Mouse (Mus musculus): ENCODE measurements around the gene Pole2.

Pole2 gene

DNA sequence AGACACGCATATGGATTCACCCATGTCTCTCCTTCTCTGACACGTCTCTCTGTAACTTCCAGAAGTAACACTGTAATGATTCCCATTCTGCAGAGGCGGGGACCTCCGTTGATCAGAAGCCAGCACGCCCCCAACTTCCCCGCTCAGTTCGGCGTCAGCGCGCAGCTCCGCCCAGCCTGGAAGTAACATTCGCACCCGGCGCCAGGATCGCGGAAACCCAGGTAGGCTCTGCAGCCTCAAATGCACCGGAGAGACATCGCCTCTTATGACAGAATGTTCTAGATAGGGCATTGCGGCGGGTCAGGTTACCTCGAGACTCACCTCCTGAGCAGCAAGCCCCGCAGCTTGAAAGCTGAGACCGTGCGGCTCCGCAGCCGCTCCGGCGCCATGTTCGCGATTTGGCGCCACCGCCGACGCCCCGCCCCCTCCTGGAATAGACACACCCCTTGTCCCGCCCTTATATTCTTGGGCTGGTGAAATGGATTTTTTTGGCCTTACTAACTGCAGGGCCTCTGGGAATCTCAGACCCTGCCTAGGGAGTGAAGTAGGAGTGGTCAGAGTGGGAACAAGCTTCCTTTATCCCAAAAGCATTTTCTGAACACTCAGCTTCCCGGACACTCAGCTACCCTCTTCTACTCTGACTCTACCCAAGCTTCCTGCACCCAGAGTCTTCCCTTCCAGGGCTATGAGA lies at the start of gene Pole2:
Gene Pole2 (minus strand): TSS at position 420 of the 691 bp plus-strand sequence.
- peak; percentile 89 to 91 for DNase-seq

DNA sequence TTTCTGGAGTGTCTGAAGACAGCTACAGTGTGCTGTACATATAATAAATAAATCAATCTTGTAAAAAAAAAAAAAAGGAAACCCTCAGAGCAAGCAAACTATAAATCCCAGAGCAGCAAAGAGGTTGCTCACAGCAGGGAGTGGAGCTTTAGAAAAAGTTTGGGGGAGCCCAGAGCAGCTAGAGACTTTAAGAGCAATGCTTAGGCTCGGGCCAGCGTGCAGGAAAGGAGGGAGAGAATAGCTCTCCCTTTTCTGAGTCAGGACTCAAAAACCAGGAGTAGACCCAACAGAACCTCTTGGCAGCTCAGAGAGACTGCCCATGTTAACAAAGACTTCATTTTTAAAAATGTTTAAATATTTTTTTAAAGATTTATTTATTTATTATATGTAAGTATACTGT lies 41.0 kb upstream of the Pole2 start:
- no peak for DNase-seq

DNA sequence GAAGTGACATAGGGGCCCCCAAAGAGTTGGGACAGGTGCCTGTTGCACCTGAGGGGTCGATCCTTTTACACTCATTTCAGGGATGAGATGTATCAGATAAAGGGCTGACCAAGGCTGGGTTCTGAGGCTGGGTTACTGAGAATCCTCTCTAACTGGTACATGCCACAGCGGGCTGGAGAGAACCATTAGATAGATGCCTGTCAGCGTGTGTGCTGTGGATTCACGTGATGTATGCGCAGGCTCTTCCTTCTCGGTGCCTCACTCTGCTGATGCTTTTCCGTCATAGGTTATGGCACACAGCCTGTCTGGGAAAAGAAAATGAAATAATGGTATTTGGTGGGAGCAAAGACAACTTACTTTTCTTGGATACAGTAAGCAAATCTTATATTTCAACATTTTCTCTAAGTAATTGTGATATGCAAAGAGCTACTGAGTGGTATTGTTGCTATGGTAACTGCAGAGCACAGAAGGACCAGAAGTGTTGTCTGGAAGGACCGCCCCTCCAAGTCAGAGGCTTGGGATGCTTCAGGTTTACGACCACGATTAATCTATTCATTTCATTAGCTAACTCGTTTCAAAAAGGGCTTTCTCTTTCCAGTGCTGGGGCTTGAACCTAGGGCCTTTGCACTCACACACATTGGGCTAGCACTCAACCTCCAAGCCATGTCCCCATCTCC lies 40.1 kb upstream of the Pole2 start:
- DNase-seq, result no peak

DNA sequence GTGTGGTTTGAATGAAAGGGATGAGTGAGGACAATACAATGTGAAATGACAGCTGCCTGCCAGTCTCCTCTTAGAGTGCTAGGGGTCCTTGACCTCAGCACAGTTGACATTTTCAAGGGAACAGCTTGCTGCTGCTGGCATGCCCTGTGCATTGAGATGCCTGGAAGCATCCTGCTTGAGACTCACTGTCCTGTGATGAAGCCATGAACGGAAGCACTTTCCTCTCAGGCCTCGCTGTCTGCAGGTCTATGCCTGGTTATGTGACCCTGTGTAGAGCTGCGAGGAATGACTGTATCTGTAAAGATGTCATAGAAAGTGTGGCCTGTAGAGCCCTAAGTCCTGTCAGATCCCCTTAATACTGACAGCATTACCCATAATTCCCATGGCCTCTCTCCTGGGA lies 37.0 kb upstream of the Pole2 start:
- DNase-seq, result no peak

DNA sequence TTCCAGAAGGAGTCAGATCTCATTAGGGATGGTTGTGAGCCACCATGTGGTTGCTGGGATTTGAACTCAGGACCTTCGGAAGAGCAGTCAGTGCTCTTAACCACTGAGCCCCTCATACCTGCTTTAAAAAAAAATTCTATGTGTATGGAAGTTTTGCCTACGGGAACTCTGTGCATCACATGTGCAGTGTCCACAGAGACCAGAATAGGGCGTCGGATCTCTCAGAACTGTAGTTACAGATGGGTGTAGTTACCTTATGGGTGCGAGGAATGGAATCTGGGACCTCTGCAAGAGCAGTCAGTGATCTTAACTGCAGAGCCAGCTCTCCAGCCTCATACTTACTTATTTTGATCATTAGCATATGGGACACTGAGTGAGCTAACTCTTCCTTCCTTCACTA lies 34.3 kb upstream of the Pole2 start:
- no peak for DNase-seq

DNA sequence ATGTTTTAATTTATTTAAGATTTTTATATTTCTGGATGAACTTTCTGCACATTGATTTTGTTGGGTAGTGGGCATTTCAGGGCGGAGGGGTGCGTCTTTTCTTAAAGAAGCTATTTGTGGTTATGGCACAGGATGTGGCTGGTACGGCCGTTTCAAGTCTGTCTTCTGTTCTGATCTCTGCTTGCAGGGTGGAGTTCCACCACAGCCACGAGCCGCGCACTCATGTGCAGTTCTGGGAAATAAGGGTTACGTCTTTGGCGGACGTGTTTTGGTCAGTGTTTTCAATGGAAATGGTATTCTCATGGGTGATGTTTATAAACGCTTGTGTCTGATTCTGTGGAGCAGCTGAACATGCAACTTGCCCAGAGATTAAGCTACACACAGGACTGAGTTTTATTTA lies 29.8 kb upstream of the Pole2 start:
- no peak for DNase-seq

DNA sequence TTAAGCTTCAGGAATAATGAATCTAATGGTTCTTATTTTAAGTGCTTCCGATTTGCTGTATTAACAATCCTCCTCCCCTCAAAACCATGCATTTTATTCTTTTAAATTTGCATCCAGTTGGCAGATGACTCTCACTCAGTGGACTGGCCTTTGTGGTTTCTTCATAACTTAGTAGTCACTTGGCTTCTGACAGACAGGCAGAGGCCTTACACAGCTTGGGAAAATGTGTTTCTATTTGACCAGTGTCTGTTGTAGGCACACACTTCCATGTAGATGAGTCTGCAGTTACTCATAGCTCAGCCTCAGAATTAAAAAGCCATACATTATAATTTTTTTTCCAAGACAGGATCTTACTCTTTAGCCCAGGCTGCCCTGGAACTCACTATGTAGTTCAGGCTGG lies 25.8 kb upstream of the Pole2 start:
- no peak for DNase-seq

DNA sequence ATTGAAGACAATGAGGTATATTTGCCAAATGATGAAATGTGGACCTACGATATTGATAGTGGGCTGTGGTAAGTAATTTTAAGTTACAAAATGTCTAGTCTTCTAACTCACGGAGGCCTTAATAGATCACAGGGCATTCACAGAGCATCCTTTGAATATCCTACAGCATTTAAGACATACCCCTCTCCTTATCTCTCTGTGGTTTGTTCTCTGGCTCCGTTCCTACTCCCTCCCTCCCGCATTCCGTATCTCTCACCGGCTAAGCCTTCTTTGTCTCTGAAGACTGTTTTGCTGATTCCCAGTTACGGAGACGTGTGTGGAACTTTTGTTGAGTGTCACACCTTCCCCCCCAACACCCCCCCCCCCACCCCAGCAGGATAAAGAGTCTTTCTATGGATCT lies 22.8 kb upstream of the Pole2 start:
- DNase-seq, result no peak

DNA sequence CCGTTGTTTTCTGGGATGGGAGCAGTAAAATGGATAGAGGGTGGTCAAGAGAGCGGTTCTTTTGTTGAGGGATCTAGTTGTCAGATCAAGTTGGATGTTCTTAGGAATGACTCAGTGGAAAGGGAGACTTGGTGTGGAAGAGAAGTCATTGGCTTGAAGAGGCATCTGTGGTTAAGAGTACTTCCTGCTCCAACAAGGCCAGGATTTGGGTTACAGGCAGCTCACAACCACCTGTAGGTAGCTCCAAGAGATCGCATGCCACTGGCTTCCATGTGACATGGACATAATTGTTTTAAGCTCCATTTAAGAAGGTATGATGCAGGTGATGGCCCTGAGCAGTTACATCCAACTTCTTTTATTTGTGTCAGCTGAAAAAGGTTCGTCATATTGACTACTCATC lies 21.8 kb upstream of the Pole2 start:
- no peak for DNase-seq

DNA sequence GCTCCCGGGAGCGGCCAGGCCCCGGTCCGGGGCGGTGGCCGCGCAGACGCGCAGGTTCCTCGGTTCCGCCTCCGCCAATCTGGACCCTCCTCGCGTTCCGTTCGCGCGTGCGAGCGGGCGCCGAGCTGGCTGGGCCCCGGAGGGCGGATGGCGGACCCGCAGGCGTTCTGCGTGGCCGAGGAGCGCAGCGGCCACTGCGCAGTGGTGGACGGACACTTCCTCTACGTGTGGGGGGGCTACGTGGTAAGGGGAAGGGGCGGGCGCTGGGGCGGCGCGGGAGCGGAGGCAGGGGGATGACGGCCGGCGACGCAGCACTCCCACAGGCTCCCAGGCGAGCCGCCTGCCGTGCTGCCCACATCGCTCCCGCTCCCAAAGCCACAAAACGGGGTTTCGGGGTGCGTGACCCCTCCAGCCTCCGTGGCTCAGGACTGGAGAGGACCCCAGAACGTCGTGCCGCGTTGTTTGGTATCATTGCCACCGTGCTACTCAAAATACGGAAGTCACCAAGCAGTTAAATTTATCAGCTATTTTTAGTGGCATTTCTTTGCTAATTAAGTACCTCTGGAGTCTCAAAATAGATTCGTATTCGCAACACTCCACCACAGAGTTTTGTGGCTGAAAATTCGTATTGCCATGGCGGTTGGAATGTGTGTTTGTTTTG lies 13.9 kb upstream of the Pole2 start:
- DNase-seq, result peak; percentile 63 to 86

DNA sequence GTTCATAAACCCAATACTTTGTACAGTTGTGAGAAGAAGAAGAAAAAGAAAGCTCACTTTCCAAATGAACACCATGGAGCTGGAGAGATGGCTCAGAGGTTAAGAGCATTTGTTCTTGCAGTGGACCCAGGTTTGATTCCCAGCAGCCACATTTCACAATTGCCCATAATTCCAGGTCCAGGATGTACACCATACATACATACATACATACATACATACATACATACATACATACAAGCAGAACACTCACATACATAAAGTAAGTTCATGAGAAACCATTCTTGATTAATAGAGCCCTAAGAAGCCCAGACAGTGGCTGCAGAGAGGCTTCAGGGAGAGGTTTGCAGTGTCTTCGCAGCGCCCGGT lies 13.4 kb upstream of the Pole2 start:
- DNase-seq, result no peak

DNA sequence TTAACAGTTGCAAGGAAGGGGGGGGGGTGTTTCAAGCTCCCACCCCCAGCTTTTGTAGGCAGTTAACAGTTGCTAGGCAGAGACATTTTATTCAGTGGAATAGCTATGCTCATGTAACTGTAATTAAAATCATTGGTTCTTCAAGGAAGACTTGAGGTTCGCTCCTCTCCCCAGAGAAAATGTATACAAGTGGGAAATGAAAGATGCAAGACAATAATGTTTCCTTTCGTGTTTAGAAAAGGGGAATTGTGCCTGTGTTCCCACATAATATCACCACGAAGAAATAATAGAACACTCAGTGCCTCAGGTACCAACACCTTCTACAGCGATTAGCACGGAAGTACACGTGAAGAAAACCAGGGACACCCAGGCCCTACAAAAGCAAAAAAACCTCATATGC lies 12.9 kb upstream of the Pole2 start, which contains the start of gene Klhdc1:
Gene Klhdc1 (plus strand): TSS at position 301 of the 400 bp plus-strand sequence.
- no peak for DNase-seq

DNA sequence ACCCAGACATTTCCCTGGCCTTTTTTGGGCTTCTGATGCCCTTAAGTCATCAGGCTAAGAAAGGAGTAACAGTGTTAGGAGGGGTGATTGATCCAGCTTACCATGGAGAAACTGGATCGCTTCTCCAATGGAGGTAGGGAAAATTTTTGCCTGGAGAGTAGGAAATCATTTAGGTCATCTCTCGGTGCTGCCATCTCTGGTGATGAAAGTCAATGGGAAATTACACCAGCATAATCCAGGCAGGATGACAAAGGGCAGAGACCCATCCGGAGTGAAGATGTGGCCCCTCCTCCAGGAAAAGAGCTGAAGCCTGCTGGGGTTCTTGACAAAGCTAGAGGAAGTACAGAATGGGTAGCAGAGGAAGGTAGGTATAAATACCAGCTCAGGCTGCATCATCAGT lies 10.3 kb upstream of the Pole2 start:
- no peak for DNase-seq

DNA sequence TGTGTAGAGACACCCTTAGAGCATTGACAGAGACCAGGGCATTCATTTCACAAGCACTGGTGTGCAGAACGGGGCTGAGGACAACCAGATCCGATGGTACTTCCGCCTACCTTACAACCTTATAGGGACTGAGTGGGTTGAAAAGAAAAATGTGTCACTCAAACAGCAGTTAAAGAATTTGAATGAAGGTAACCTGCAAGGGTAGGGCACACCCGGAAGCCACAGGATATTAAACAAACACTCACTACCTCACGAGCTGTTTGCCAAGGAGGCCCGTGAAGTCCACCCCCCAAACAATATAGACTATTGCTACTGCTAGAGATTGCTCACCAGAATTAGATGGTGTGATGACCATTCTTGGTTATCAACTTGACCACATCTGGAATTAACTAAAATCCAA lies 7.8 kb upstream of the Pole2 start:
- no peak for DNase-seq

DNA sequence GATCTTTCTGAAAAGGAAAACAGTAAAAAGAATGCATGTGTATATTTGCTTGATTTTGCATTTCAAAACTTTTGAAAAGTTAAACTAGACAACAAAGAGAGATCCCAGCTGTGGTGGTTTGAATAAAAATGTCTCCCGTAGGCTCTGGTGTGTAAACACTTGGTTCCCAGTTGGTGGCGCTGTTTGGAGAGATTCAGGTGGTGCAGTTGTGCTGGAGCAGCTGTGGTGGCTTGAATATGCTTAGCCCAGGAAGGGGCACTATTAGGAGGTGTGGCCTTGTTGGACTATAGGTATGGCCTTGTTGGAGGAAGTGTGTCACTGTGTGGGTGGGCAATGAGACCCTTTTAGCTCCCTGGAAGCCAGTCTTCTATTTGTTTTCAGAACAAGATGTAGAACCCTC lies 1.3 kb upstream of the Pole2 start:
- DNase-seq, result no peak

DNA sequence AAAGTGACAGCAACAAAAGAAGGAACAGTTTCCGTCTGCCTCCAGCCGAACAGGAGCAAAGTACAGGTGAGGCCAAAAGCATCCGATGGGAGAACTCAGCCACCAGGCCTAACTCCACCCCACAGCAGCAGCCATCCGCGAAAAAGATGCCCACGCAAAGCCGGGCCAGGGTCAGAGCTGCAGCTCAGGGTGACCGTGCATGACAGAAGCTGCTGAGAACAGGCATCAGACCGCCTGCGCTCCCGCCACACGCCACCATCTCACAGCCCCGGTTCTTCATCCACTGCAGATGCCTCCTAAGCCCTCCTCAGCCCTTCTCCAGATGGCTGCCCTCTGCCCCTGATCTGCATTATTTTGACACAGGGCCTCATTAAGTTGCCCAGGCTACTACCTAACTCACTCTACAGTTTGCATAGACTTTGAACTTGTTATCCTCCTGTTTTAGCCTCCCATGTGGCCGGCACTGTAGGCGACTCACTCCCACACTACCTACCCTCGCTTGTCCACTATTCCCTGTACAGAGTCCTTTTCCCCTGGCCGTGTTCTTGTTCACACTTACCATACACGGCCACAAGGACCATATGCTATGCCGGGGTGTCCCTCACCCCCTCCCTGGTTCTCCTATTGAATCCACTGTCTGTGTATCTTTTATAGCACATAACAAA lies 7.2 kb downstream of the Pole2 start:
- peak in 1 of 2 experiments; percentile 48 for DNase-seq

DNA sequence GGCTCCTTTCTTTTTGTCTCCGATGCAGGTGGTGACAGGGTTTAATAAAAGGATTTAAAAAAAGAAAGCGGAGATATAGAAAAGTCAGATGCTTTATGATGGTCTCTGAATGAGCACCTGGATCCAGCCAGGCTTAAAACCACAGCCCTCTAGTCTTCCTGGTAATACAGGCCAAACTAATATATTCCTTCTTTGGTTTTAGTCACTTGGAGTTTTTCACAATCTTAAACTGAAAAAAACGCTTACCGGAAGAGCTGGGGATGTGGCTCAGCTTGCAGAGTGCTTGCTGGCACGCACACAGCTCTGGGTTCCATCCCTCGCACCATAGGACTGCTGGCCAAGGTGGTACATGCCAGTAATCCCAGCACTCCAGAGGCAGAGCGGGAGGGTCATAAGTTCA lies 11.4 kb downstream of the Pole2 start:
- DNase-seq, result no peak

DNA sequence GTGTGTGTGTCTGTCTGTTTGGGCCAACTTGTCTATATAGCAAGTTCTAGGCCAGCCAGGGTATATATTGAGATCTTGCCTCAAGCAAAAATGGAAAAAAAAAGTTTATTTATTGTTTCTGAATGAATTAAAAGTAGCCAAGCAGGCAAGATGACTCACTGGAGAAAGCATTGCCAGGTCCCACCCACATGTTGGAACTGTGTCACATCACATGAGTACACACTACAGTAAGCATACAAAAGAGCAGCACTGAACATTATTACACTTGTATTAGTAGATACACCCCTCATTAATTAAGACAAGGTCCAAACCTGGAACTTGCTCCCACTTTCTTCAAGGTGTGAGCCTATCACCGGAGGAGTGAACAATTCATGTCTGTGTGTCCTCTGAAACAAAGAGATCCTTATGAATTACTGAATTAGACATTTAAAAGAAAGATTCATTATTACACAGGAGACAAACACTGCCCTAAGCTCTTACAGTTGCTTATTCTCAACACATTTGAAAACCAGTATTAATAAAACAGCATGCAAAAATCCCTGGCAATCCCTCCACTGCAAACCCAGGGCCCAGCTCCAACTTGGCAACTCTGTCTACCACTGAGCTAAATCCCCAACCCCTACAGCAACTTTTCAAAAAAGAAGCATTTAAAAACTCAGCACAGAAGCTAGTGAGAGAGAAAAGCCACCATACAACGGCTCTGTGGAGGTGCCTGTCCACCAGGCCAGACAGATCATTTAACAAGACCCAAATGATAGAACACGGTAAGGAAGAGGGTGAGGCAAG lies 12.8 kb downstream of the Pole2 start:
- DNase-seq, result no peak

DNA sequence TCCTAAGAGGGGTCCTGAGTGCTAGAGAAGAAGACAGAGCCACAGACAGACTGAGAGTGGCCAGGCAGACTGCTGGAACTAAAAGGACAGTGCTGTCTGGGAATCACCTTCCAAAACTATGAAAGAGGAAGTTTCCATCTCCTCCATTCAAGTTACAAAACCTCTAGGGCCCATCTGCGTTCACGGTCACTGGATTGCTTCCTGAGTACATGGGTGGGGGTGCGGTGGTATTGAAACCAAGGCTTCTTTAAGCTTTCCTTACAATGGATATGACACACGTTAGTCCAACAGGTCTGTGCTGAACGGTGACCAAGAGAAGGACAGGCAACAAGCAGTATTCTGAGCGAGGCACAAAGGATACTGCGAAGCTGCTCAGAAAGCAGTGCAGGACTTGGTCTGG lies 13.6 kb downstream of the Pole2 start:
- no peak for DNase-seq

DNA sequence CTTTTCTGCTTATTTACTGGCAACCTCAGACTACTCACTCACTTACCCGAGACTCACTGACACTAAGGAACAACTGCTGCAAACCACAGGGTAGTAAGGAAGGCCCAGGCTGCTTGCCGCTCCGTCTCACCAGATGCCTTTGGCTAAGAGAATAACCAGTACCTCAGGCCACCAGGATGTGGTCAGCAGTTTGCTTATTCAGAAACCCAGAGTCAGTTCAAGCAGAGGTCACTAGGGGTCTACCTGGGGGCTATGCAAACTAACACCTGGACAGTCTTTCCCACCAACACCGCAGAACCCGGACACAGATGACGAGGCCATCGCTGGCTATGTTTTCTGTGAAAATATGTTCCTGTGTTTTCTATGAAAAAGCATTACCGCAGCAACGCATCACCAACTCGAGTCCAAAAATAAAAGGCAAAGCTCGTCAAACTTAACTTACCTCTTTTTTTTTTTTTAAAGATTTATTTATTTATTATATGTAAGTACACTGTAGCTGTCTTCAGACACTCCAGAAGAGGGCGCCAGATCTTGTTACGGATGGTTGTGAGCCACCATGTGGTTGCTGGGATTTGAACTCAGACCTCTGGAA lies 14.7 kb downstream of the Pole2 start:
- DNase-seq, result no peak

DNA sequence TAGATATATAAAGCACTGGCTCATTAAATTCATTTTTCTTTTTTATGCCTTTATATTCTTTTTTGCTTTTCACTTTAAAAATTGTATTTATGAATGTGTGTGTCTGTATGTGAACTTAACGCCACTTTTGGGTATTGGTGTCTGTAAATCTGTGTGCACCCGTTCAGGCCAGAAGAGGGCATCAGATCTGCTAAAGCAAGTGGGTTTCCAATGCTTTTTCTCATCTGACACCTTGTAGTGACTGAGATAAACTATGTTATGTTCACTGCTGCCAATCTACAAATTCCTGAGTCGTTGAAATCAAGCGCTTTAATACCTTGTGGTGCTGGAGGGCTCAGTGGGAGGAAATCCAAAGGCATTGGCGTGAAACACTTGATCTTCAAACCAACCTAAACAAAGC lies 16.9 kb downstream of the Pole2 start:
- DNase-seq, result peak in 1 of 2 experiments; percentile 38

Measured in kidney, postnatal 25 days (tissue).